Mouse (Mus musculus) cerebellum, postnatal 14 days (tissue): ENCODE measurements at regions not wholly inside any gene's neighbourhood (a gene's known extent, or its start where the extent isn't known, plus 50 kb on each side); places are given as distances from the start of the nearest gene placed in this dataset.

ENCODE experiments used
- DNase-seq, 2 experiments: peaks; one replicate each; pipeline ENCODE4 v3.0.0; 2021; ENCODE audit warnings: mixed read lengths in 2 of 2

DNA sequence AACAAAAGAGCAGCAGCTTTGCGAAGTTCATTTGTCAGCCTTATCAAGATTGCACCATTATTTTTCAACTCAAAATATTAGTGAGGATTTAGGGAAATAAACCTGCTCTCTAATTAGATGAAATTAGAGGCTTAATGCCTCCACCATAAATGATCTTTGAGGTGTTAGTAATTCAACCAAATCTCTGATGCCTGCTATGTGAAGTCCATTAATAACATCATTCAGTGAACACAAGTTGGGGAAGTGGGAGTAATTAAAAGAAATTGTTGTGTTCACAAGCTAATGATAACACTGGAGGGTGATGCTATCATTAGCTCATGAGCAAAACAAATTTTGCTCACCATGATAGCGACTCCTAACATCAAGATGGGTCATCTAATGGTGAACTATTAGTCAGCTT is 246.0 kb downstream of the Ttc6 start:
- no peak for DNase-seq

DNA sequence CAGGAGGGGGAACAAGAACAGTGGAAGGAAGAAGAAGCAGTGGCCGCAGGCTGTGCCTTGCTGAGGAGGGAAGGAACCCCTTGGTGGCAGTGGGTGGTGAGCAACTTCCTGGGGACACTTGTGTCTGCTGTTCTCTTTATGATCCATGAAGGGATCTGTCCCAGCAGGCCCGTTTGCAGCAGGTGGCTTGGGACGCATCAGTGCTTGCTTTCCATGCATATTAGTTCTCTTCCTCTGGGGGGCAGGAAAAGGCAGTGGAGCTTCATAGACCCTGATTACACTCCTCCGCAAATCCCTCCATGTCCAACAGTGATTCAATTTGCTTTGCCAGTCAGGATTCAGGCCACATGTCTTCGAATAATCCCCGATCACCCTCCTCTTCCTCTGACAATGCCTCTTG is 259.9 kb downstream of the Ttc6 start:
- no peak for DNase-seq

GRCm38 (mm10) chr12:57825754-57826153 is 261.8 kb downstream of the Ttc6 start:
- peak; percentile 50 to 71 for DNase-seq

DNA sequence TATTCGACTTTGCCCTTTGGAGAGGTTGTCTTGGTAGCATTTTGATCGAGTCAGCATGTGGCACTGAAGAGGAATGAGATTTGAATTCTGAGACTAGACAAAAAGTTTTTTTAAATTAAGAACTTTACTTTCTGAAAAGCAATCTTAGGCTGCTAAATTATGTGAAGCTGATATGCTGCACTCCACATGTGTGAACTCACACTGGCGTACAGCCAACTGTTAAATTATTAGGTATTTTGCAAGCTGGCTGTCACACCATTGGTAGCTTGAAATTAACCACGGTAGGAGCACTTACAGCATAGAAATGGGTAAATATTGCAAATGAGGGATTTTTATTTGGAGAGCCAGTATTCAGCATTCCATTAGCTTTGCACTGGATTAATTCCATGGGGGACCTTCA is 278.9 kb downstream of the Ttc6 start:
- DNase-seq = no peak

DNA sequence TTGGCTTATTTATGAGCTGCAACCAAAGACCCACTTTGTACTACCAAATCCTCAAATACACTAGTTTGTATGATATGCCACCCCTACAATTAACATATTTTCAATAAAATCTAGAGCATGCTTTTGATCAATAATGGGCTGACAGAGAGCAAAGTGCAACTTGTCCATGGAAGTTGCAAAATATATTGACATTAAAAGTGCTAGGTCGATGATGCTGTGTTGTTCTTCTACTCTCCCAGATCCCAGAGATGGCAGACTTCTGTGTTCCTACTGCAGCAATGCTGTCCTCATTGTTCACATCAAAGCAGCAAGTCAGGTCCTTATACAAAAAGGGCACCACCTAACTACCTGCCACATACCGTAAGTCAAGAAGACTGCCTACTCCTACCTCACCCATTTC is 307.1 kb downstream of the Ttc6 start:
- no peak for DNase-seq

GRCm38 (mm10) chr12:57890783-57891478 is 320.6 kb upstream of the Sstr1 start:
- DNase-seq = no peak

- DNase-seq = no peak
Measured at GRCm38 (mm10) chr12:57891556-57891955, 320.0 kb upstream of the Sstr1 start.

GRCm38 (mm10) chr12:57897751-57898250 is 313.8 kb upstream of the Sstr1 start:
- no peak for DNase-seq

DNA sequence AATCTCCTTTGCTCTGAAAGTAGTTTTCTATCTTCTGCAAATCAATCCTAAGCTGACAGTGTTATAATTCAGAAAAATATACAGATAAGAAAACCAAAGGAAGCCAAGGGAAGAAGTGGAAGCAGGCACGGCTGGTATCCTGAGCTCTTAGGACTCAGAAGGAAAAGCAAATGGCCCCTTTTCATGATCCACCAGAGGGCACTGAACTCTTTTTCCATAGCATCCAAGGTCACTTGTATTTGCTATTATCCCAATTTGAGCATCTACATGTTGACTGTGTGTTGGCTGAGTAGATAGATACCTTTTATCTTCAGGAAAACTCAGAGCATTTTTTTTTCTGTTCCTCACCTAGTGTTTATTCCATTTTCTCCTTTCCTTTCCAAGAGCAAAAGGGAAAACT is 306.9 kb upstream of the Sstr1 start:
- peak in 1 of 2 experiments; percentile 7 for DNase-seq

GRCm38 (mm10) chr12:57918211-57918610 is 293.4 kb upstream of the Sstr1 start:
- DNase-seq = no peak

- DNase-seq = no peak
Measured at GRCm38 (mm10) chr12:57922031-57922430, 289.5 kb upstream of the Sstr1 start.

GRCm38 (mm10) chr12:57924422-57924821 is 287.1 kb upstream of the Sstr1 start:
- DNase-seq = no peak

DNA sequence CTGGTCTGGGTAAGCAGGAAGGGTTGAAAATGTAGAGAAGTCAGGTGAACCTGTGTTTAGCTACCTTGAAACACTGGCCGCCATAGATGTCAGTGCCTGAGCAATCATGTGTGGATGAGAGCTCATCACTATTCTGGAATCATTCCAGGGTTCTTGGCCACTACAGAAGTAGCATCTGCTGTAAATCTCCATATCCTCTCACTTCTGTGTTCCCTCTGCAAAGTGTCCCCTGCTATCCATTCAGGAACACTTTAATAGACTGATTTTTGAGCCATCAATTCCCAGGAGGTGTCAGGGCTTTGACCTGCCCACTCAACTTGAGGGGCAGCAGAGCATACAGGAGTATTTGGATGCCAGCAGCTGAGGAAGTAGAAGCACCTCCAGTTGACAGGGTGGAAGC is 284.7 kb upstream of the Sstr1 start:
- peak; percentile 34 to 58 for DNase-seq

DNA sequence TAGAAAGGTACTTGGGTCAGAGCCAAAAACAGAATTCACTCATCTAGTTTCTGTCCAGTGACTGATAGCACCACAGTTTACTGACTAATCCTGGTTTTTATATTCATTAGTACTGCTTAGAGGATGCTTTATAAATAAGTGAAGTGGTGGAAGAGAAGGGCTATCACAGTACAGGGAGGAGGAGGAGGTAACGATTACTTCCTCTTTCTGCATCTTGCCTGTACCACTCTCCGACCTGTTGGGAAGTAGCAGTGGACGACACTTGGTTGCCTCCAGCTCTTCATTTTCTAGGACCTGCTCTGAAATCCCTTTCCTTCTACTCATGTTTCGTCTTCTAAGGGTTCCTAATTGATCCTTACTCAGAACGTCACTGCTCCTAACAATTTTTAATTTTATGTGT is 283.5 kb upstream of the Sstr1 start:
- DNase-seq = no peak

GRCm38 (mm10) chr12:57931856-57932255 is 279.7 kb upstream of the Sstr1 start:
- DNase-seq = no peak

DNA sequence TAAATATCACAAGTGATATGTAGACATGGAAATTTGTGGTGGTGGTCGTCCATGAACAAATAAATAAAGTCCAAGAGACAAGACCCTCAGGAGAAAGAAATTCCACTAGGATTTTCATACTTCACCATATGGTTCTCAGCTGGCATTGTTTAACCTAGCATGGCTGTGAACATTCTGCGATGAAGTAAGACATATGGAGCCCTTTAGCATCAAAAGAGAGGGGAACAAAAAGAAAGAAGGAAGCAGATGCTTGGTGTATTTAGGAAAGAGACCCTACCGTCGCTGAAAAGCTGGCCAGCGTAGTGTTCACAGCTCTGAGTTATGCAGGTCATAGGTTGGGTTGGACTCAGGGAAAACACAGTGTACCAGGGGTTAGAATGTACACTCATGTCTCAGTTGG is 261.7 kb upstream of the Sstr1 start:
- no peak for DNase-seq

DNA sequence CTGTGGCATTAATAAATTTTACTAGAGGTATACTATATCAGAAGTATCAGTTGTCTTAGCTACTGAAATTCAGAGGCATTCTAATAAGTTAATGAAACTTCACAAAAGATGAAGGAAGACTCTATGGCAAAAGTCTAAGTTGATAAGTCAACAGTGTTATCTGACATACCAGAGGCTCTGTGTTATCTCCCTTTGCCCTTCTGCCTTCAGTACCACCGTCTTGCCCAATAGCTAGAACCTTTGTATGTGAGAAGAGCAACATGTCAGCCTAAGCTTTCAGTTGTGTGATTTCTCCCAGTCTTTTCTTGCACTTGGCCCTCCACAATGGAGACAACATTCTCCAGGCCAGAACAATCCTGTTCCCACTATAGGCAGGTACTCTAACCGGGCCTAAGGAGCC is 253.0 kb upstream of the Sstr1 start:
- DNase-seq = no peak

DNA sequence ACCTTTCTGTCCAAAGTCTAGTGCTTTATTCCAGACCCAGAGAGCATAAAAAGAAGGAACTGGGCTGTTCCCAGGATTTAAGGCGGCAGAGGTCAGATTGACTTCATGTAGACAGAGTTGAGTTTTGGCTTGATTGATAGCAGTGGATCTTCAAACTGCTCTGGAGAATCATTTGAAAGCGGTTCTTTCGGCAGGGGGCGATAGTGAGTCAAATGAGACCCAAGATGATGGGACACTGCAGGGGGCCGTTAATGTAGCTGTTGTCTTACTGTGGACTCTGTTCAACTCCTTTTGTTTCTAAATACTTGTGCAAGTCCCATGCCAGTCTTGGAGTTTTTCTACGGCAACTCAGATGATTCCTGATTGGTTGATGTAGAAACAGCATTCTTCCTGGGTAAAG is 251.4 kb upstream of the Sstr1 start:
- peak in 1 of 2 experiments; percentile 5 for DNase-seq

DNA sequence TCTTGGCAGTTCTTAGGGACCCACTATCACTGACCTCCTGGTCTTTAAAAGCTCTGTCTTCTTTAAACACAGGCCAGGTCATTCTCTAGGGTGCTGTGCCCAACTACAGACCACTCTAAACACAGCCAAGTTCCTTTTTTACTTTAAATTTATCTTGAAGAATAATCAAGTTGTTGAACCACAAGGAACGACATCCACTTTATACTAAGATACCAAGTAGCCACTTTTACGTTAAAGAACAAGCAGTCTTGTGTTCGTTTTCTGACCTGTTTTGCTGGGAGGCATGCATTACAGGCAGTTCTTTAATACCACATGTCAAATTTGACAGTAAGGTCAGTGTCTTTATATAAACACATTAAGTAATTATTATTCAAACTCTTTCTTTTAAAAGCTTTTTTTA is 242.4 kb upstream of the Sstr1 start:
- no peak for DNase-seq

DNA sequence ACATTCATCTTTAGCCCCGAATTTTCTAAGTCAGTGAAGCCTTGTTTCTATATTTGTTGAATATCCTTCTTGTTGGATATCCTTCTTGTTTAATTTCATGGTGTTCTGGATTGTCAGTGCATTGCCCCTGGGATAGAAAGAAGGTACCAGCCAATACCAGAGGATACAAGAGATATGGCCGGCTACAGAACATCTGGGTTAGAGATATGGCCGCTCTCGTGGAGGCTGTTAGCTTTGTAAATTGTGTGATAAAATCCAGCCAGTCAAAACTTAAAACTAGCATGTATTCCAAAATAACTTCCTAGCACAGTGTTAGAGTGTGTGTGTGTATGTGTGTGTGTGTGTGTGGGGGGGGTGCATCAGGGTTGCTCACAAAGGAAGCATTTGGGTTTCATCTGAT is 241.4 kb upstream of the Sstr1 start:
- DNase-seq = no peak

DNA sequence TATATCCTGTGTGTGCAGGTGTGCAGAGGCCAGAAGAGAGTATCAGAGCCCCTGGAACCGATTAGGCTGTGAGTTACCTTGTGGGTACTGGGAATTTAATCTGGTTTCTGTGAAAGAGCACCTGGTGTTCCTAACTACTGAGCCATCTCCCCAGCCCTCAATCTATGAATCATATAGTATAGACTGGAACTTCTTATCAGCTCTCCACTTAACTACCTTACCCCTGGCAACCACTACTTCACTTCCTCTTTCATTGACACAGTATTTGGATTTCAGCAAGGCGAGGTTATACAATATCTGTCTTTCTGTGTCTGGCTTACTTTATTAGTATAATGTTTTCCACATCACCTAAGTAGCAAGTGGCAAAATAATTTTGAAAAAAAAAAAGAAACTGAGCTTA is 239.1 kb upstream of the Sstr1 start:
- DNase-seq = no peak
